Mouse (Mus musculus) kidney, postnatal 0 days (tissue): Measurements from ENCODE around the gene Notch2. TPM values are rescaled to one million over a fixed set of nuclear protein-coding genes. Genes with fewer than 3 reads are reported as not detected.

Experiments used
- ATAC-seq: fragments of 200-750 bp; cut with Nextera tagmentation; replicated peaks from 2 replicates; pipeline ENCODE4 v1.8.0; 2017; ENCODE audit warnings: low read depth, moderate number of reproducible peaks, moderate TSS enrichment, moderate library complexity; ENCODE audit not compliant: low FRiP score
- DNase-seq: peaks from one replicate; pipeline ENCODE4 v3.0.0-alpha.2; 2016; ENCODE audit warnings: low spot score
- H3K27ac ChIP-seq: fragments of 300-500 bp; sonication (generic); 2 replicates; pipeline ENCODE4 v1.5.1; 2014; ENCODE audit warnings: mild to moderate bottlenecking
- H3K27me3 ChIP-seq: fragments of 300-500 bp; sonication (generic); 2 replicates; pipeline ENCODE4 v1.6.1; 2014; ENCODE audit warnings: low read length, mixed read lengths; ENCODE audit not compliant: insufficient read depth
- H3K36me3 ChIP-seq: fragments of 300-500 bp; sonication (generic); 2 replicates; pipeline ENCODE4 v1.6.1; 2014; ENCODE audit warnings: low read length, mixed read lengths; ENCODE audit not compliant: insufficient read depth
- H3K4me1 ChIP-seq: fragments of 300-500 bp; sonication (generic); replicated peaks from 2 replicates; pipeline ENCODE4 v1.6.1; 2014; ENCODE audit warnings: antibody characterized with exemption, low read length, mixed read lengths; ENCODE audit not compliant: insufficient read depth
- H3K4me2 ChIP-seq: fragments of 300-500 bp; sonication (generic); 2 replicates; pipeline ENCODE4 v1.6.1; 2014; ENCODE audit warnings: mild to moderate bottlenecking, low read length, moderate library complexity, mixed read lengths
- H3K4me3 ChIP-seq: fragments of 300-500 bp; sonication (generic); replicated peaks from 2 replicates; pipeline ENCODE4 v1.5.1; 2014; ENCODE audit warnings: low read depth, low read length
- H3K9ac ChIP-seq: fragments of 300-500 bp; sonication (generic); 2 replicates; pipeline ENCODE4 v1.6.1; 2014; ENCODE audit warnings: low read depth, low read length
- H3K9me3 ChIP-seq: fragments of 300-500 bp; sonication (generic); replicated peaks from 2 replicates; pipeline ENCODE4 v1.6.1; 2016; ENCODE audit warnings: low read length, inconsistent platforms, mixed read lengths
- CTCF ChIP-seq: IDR thresholded peaks from 2 replicates; pipeline ENCODE4 v1.5.1; 2016; ENCODE audit warnings: antibody characterized with exemption, low read depth, mild to moderate bottlenecking, moderate library complexity
- WGBS: fragments of 180-500 bp; shearing (Covaris S2); extraction: QIAGEN DNeasy Blood & Tissue Kit; methylation state at CpG from one replicate; pipeline ENCODE4 v1.1.7; 2014; 5-methylcytosine and 5-hydroxymethylcytosine counted together
- polyA plus RNA-seq: library from polyadenylated mRNA; unstranded; fragments of >200 nt; fragmentation: Nextera tagmentation; extraction: Ambion mirVana; gene quantifications from 2 replicates; pipeline ENCODE4 v1.2.1, GENCODE M21; 2015

Gene Notch2
- polyA plus RNA-seq, 1 experiment from 2014 or later = 25.2 TPM

DNA sequence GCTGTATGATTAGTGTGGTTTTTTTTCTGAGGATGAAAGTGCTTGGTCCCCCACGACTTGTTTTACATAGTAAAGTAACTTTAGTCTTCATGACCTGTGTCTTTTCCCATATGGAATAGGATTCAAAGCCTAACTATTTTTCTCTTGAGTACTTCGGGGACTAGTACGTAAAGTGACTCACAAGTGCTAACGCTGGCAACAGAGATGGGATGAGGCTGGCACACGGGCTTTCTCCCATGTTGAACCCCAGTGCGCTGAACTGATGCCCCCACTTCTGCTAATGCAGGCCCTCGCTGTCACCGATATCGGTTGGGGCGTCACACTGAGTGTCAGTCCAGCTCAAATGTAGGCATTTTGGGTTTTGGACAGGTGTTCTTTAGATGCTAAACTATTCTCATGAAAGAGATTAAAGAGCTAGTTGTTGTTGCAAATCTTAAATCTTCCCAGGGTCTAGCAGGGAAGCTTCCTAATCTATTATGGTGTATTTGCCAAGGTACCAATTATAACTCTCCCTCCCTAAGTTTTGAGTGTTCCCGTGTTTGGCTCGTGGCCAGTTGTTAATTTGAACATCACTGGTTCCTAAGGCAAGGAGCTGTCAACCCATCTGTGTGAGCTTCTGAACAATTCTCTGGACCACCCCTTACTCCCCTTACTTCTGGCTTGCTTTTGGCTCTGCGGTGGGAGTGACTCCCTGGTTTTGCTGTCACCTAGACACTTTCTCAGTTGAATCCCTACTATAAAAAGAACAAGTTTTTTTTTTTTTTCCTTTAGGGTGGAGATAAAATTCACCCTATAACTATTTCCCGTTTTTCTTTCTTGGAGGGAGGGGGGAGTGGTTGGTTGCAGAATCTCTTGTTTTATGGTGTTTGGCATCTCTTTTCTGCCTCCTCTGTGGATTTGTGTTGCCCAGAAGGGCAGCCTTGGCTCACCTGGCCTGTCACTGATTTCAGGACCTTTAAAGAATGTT lies 2.2 kb downstream of the Notch2 start:
- Histone ChIP-seq H3K27me3 (no peaks in the 10 kb centered on the region), H3K9ac (0 out of 2 replicates have a peak overlapping the region, but pooled peaks have one; percentile 95), H3K36me3 (no peaks in the 10 kb centered on the region), H3K4me3 (peak overlapping the region; percentile 69), H3K4me2 (peak overlapping the region; percentile 80), H3K9me3 (no peaks in the 10 kb centered on the region), H3K4me1 (peaks cover 29% of the 10 kb centered on the region; the same call in 1 of the 2 replicates), H3K27ac (no peak overlapping the region)
- no peak for DNase-seq
- ATAC-seq = no peak
- TF ChIP-seq CTCF = no peak
- 57% methylated on average over 14 of the region's 14 CpGs for WGBS

DNA sequence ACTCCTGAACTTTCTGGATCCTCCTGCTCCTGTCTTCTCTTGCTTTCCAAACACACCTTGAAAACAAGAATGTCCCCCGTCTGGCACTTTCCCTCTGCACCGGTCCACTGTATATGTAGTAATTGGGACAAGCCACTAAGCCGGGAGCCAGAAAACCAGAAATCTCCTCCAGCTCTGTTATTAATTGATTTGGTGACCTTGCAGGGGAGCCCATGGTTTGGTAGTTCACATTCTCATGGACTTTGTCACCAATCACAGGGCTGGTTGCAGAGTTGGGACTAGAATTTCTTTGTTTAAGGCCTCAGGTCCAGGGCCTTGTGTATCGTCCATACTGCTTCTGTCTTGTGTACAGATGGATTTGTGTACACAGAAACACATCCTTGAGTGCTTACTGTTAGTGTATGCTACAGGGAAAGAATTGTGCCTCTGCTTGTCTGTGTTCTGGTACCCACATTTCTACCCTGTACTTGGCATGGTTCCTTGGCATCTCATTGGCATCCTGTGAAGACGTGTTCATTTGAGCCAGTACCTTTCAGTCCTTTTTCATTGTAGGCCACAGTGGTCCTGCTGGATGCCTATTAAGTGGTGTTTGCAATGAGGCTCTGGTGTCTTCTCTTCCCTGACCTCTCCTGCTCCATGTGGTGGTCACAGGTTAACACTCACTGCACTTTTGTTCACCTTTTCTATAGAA lies 3.7 kb downstream of the Notch2 start:
- peak overlapping the region; percentile 66 for H3K27ac ChIP-seq
- no peak overlapping the region for H3K9ac ChIP-seq
- H3K4me3 ChIP-seq = no peak overlapping the region

DNA sequence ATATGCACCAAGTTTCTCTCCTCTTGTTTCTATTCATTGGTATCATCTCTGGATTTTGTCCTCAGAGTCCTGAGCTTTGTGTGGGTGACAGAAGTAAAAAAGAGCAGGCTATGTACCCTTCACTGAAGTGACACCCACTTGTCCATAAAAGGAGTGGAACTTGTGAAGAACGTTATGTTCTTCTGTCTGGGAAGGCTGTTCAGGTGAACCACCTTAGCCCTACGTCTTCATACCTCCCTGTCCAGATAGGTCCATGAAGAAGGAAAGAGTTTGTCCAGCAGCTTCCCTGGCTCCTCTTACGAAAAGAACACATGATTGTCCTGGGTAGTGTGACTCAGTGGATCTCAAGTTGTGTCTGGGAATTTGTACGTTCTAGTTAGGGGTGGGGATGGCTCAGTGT lies 4.9 kb downstream of the Notch2 start:
- ATAC-seq (no peak), DNase-seq (no peak)
- Histone ChIP-seq H3K27ac (0 out of 2 replicates have a peak overlapping the region, but pooled peaks have one; percentile 66), H3K27me3 (no peaks in the 10 kb centered on the region), H3K9ac (no peak overlapping the region), H3K9me3 (no peaks in the 10 kb centered on the region), H3K4me3 (no peak overlapping the region), H3K36me3 (no peaks in the 10 kb centered on the region), H3K4me1 (peaks cover 31% of the 10 kb centered on the region; the same call in 1 of the 2 replicates), H3K4me2 (no peak overlapping the region)
- WGBS = 78% methylated on average over 4 of the region's 4 CpGs
- no peak for TF ChIP-seq CTCF

More for the DNA sequence above, 3.7 kb downstream of the Notch2 start:
- Histone ChIP-seq H3K36me3 (no peaks in the 10 kb centered on the region), H3K4me2 (0 out of 2 replicates have a peak overlapping the region, but pooled peaks have one; percentile 80), H3K27me3 (no peaks in the 10 kb centered on the region), H3K4me1 (peaks cover 31% of the 10 kb centered on the region; the same call in 1 of the 2 replicates), H3K9me3 (no peaks in the 10 kb centered on the region)
- no peak for DNase-seq
- WGBS = 50% methylated on average over 5 of the region's 5 CpGs
- no peak for TF ChIP-seq CTCF
- no peak for ATAC-seq

DNA sequence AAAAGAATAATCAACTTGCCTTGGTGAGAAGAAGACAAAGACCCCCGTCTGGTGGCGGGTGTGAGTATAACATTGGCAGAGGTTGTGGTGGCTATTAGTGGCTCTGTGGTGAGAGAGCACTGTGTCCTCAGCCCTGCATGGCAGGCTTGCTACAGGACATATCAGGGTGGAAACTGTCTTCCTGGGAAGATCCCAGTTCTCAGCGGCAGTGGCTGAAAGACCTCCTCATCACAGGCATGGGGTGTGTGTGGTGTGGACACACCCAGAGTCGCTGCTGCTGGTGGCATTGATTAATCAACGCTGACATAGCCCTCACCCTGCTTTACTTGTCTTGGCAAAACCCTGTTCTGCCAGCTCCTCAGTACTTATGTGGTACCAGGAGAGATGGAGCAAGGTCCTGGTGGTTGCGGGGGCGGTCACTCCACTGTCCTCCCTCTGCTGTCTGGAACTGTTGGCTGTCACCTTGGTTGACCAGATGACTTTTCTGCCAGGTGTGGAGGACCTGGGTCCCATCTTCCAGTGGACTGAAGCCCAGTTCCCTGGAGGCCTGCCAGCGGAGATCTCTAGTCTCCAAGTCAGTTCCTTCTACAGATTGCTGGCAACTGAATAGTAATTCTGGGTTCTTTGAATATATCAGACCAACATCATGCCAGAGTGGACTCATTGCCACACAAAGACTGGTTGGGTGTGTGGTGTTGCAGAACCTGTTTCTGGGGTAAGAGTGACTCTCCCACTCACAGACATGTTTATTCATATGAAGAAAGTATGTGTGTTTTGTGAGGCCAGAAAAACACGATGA lies 7.3 kb downstream of the Notch2 start:
- Histone ChIP-seq H3K4me3 (no peak overlapping the region), H3K36me3 (no peaks in the 10 kb centered on the region), H3K9ac (no peak overlapping the region), H3K4me1 (peaks cover 47% of the 10 kb centered on the region), H3K9me3 (no peaks in the 10 kb centered on the region), H3K27ac (no peak overlapping the region), H3K27me3 (no peaks in the 10 kb centered on the region), H3K4me2 (no peak overlapping the region)
- peak; percentile 48; the same call in 1 of the 2 replicates for TF ChIP-seq CTCF
- DNase-seq (no peak), ATAC-seq (no peak)
- 78% methylated on average over 9 of the region's 9 CpGs for WGBS

DNA sequence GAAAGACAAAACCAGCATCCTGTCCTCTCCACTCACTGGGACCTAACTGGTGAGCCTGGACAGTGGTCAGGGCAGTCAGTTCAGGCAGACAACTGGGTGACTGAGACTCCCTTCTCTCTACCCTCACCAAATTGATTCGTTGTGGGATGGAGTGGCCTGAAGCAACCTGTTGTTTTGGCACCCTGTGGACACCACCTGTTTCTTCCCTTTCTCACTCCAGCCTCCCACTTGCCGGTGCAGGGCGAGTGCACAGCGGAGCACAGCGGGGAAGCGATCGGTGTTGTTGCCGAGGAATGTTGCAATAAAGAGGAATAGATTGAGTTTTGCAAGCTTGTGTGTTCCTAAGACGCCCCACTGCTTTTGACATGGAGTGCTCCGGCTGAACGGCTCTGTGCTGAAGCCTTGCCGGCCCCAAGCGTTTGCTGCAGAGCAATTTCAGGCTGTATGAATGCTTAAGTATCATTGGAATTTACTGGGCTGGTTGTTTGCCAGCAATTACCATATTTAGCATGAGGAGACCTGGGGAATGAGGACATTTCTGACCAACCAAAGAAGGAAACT lies 11.0 kb downstream of the Notch2 start:
- Histone ChIP-seq H3K9ac (no peak overlapping the region), H3K9me3 (no peaks in the 10 kb centered on the region), H3K4me1 (peaks cover 55% of the 10 kb centered on the region), H3K27me3 (no peaks in the 10 kb centered on the region), H3K27ac (peak overlapping the region; percentile 80), H3K36me3 (no peaks in the 10 kb centered on the region), H3K4me2 (peak overlapping the region; percentile 47), H3K4me3 (no peak overlapping the region)
- TF ChIP-seq CTCF = no peak; the same call in 1 of the 2 replicates
- peak; percentile 81 for ATAC-seq
- DNase-seq = peak; percentile 95
- WGBS = 3% methylated on average over 13 of the region's 13 CpGs
